Mouse (Mus musculus) forebrain, postnatal 0 days (tissue): Measurements from ENCODE around the gene Car8. TPM values are rescaled to one million over a fixed set of nuclear protein-coding genes. Genes with fewer than 3 reads are reported as not detected.

ENCODE experiments used
- ATAC-seq: fragments of 200-750 bp; cut with Nextera tagmentation; 2 replicates; pipeline ENCODE4 v1.8.0; 2017; ENCODE audit warnings: mild to moderate bottlenecking, moderate library complexity
- DNase-seq: peaks from one replicate; pipeline ENCODE4 v3.0.0-alpha.2; 2015
- H3K27ac ChIP-seq: fragments of 300-500 bp; sonication (generic); 2 replicates; pipeline ENCODE4 v1.5.1; 2014; ENCODE audit warnings: low read depth, mild to moderate bottlenecking, antibody characterized with exemption, low read length, moderate library complexity, mixed read lengths
- H3K27me3 ChIP-seq: fragments of 300-500 bp; sonication (generic); 2 replicates; pipeline ENCODE4 v1.6.1; 2014; ENCODE audit warnings: mild to moderate bottlenecking, low read length, mixed read lengths; ENCODE audit not compliant: insufficient read depth
- H3K36me3 ChIP-seq: fragments of 300-500 bp; sonication (generic); 2 replicates; pipeline ENCODE4 v1.6.1; 2014; ENCODE audit warnings: mild to moderate bottlenecking, moderate library complexity; ENCODE audit not compliant: insufficient read depth
- H3K4me1 ChIP-seq: fragments of 300-500 bp; sonication (generic); 2 replicates; pipeline ENCODE4 v1.6.1; 2014; ENCODE audit warnings: antibody characterized with exemption; ENCODE audit not compliant: insufficient read depth
- H3K4me2 ChIP-seq: fragments of 300-500 bp; sonication (generic); 2 replicates; pipeline ENCODE4 v1.6.1; 2014; ENCODE audit warnings: low read depth, mild to moderate bottlenecking, moderate library complexity
- H3K4me3 ChIP-seq: fragments of 300-500 bp; sonication (generic); 2 replicates; pipeline ENCODE4 v1.5.1; 2014; ENCODE audit warnings: low read depth, low read length, mixed read lengths
- H3K9ac ChIP-seq: fragments of 300-500 bp; sonication (generic); 2 replicates; pipeline ENCODE4 v1.6.1; 2014; ENCODE audit warnings: mild to moderate bottlenecking
- H3K9me3 ChIP-seq: fragments of 300-500 bp; sonication (generic); 2 replicates; pipeline ENCODE4 v1.6.1; 2016; ENCODE audit warnings: low read length
- CTCF ChIP-seq: sonication (generic); IDR thresholded peaks from 2 replicates; pipeline ENCODE4 v1.5.1; 2016; ENCODE audit warnings: antibody characterized with exemption, control low read depth, low read depth
- WGBS: fragments of 180-500 bp; shearing (Covaris S2); extraction: QIAGEN DNeasy Blood & Tissue Kit; methylation state at CpG from one replicate; pipeline ENCODE4 v1.1.7; 2014; 5-methylcytosine and 5-hydroxymethylcytosine counted together
- polyA plus RNA-seq: library from polyadenylated mRNA; unstranded; fragments of >200 nt; fragmentation: Nextera tagmentation; extraction: Ambion mirVana; gene quantifications from 2 replicates; pipeline ENCODE4 v1.2.1, GENCODE M21; 2015
- total RNA-seq: library from RNA; depleted of rRNA; stranded (reverse); fragments of >200 nt; gene quantifications from 2 replicates; pipeline ENCODE4 v1.2.3, GENCODE M21; 2014

Car8 gene
- total and polyA plus RNA-seq, 2 experiments from 2014 or later = 11.1 to 12.9 TPM

- Histone ChIP-seq H3K4me3 (no peak overlapping the region), H3K27me3 (no peaks in the 10 kb centered on the region), H3K4me2 (no peak overlapping the region), H3K36me3 (no peaks in the 10 kb centered on the region), H3K9ac (no peak overlapping the region), H3K27ac (no peak overlapping the region), H3K4me1 (no peaks in the 10 kb centered on the region), H3K9me3 (no peaks in the 10 kb centered on the region)
- no peak for ATAC-seq
- WGBS = 29% methylated on average over 1 of the region's 1 CpGs
- DNase-seq = no peak
- TF ChIP-seq CTCF = no peak
These were observed 35.5 kb downstream of the Car8 start for GRCm38 (mm10) chr4:8203367-8203766.

GRCm38 (mm10) chr4:8201631-8202030 is 37.2 kb downstream of the Car8 start:
- no peak overlapping the region for H3K27ac ChIP-seq
- ATAC-seq (no peak), DNase-seq (no peak)
- H3K9ac ChIP-seq = no peak overlapping the region
- H3K4me2 ChIP-seq = no peak overlapping the region
- H3K4me1 ChIP-seq = 0 out of 2 replicates have a peak, but pooled peaks cover 3% of the 10 kb centered on the region
- no peaks in the 10 kb centered on the region for H3K36me3 ChIP-seq
- H3K9me3 ChIP-seq = no peaks in the 10 kb centered on the region
- no peak overlapping the region for H3K4me3 ChIP-seq
- no peaks in the 10 kb centered on the region for H3K27me3 ChIP-seq
- TF ChIP-seq CTCF = no peak
- 85% methylated on average over 2 of the region's 2 CpGs for WGBS

- DNase-seq (no peak), ATAC-seq (no peak)
- Histone ChIP-seq H3K27ac (no peak overlapping the region), H3K4me3 (no peak overlapping the region), H3K9ac (no peak overlapping the region), H3K27me3 (no peaks in the 10 kb centered on the region), H3K4me2 (no peak overlapping the region), H3K4me1 (0 out of 2 replicates have a peak, but pooled peaks cover 3% of the 10 kb centered on the region), H3K36me3 (no peaks in the 10 kb centered on the region), H3K9me3 (no peaks in the 10 kb centered on the region)
- no peak for TF ChIP-seq CTCF
- WGBS = 85% methylated on average over 5 of the region's 5 CpGs
These were observed 38.8 kb downstream of the Car8 start for GRCm38 (mm10) chr4:8200081-8200480.

- H3K4me1 ChIP-seq = 0 out of 2 replicates have a peak, but pooled peaks cover 3% of the 10 kb centered on the region
- H3K27ac ChIP-seq = no peak overlapping the region
- H3K36me3 ChIP-seq = no peaks in the 10 kb centered on the region
- no peak for TF ChIP-seq CTCF
- no peak overlapping the region for H3K4me2 ChIP-seq
- H3K9me3 ChIP-seq = no peaks in the 10 kb centered on the region
- peak; percentile 9 for DNase-seq
- WGBS = 45% methylated on average over 5 of the region's 5 CpGs
- no peak overlapping the region for H3K4me3 ChIP-seq
- H3K9ac ChIP-seq = no peak overlapping the region
- no peak; the same call in 1 of the 2 replicates for ATAC-seq
- no peaks in the 10 kb centered on the region for H3K27me3 ChIP-seq
These were observed 40.8 kb downstream of the Car8 start for GRCm38 (mm10) chr4:8198033-8198432.

GRCm38 (mm10) chr4:8190441-8190840 is 48.4 kb downstream of the Car8 start:
- no peaks in the 10 kb centered on the region for H3K36me3 ChIP-seq
- H3K27me3 ChIP-seq = no peaks in the 10 kb centered on the region
- H3K4me1 ChIP-seq = no peaks in the 10 kb centered on the region
- H3K9me3 ChIP-seq = no peaks in the 10 kb centered on the region
- TF ChIP-seq CTCF = 0 out of 2 replicates have a peak, but pooled peaks have one; percentile 8
- no peak overlapping the region for H3K27ac ChIP-seq
- no peak for ATAC-seq
- no peak overlapping the region for H3K9ac ChIP-seq
- H3K4me2 ChIP-seq = no peak overlapping the region
- no peak for DNase-seq
- WGBS = 78% methylated on average over 4 of the region's 4 CpGs
- H3K4me3 ChIP-seq = no peak overlapping the region

GRCm38 (mm10) chr4:8186921-8187687 is 51.7 kb downstream of the Car8 start:
- Histone ChIP-seq H3K4me1 (no peaks in the 10 kb centered on the region), H3K27ac (no peak overlapping the region), H3K4me3 (no peak overlapping the region), H3K9me3 (no peaks in the 10 kb centered on the region), H3K27me3 (no peaks in the 10 kb centered on the region), H3K36me3 (no peaks in the 10 kb centered on the region), H3K9ac (no peak overlapping the region), H3K4me2 (no peak overlapping the region)
- TF ChIP-seq CTCF = no peak
- ATAC-seq (no peak), DNase-seq (no peak)
- 78% methylated on average over 8 of the region's 8 CpGs for WGBS

GRCm38 (mm10) chr4:8180576-8180975 is 58.3 kb downstream of the Car8 start:
- no peak for TF ChIP-seq CTCF
- Histone ChIP-seq H3K4me2 (no peak overlapping the region), H3K9ac (no peak overlapping the region), H3K4me1 (no peaks in the 10 kb centered on the region), H3K9me3 (no peaks in the 10 kb centered on the region), H3K27me3 (no peaks in the 10 kb centered on the region), H3K27ac (no peak overlapping the region), H3K36me3 (no peaks in the 10 kb centered on the region), H3K4me3 (no peak overlapping the region)
- 85% methylated on average over 4 of the region's 4 CpGs for WGBS
- DNase-seq (no peak), ATAC-seq (no peak)
